Mouse (Mus musculus): ENCODE results near the gene Etnk2. TPM values are rescaled to one million over a fixed set of nuclear protein-coding genes. Genes with fewer than 3 reads are reported as not detected.

Etnk2 gene
- polyA plus RNA-seq, 1 experiment from 2014 or later, result 3.1 TPM

DNA sequence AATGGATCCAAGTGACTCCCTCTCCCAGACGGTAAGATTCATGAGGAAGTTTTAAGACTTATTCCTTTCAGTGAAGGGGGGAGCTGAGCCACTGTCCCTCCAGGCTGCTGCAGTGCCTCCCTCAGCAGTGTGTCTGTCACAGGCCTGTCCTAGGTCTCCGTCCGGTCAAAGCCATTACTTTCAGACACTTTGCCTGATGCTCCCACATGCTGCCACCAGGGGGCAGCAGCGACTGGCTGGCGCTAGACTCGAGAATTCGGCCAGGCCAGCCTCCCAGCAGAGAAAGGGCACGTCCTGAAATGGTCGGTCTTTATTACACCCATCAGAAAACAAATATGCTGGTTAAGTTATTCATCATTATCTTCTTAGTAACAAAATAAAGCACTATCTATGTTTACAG is 18.6 kb downstream of the Etnk2 start:
- Histone ChIP-seq H3K4me2 (replicated peaks; ENCODE audit: low read depth, low read length) (no peak overlapping the region), H3K36me3 (ENCODE audit: control insufficient read depth, insufficient read depth, low read length) (no peaks in the 10 kb centered on the region), H3K4me3 (ENCODE audit: low read depth, low read length) (no peak overlapping the region), H3K4me1 (replicated peaks; ENCODE audit: control insufficient read depth, insufficient read depth, low read length) (peaks cover 5% of the 10 kb centered on the region; the same call in 1 of the 2 replicates), H3K9me3 (ENCODE audit: control insufficient read depth, low read length) (no peaks in the 10 kb centered on the region), H3K27me3 (ENCODE audit: control insufficient read depth, insufficient read depth, low read length) (no peaks in the 10 kb centered on the region), H3K27ac (ENCODE audit: low read depth, low read length) (0 out of 2 replicates have a peak overlapping the region, but pooled peaks have one; percentile 25), H3K9ac (ENCODE audit: low read depth, low read length) (no peak overlapping the region)
- 8% methylated on average over 9 of the region's 9 CpGs for WGBS
- peak; percentile 31; the same call in 1 of the 2 replicates for ATAC-seq (ENCODE audit: low FRiP score)
- DNase-seq (ENCODE audit: low spot score), result peak; percentile 94

DNA sequence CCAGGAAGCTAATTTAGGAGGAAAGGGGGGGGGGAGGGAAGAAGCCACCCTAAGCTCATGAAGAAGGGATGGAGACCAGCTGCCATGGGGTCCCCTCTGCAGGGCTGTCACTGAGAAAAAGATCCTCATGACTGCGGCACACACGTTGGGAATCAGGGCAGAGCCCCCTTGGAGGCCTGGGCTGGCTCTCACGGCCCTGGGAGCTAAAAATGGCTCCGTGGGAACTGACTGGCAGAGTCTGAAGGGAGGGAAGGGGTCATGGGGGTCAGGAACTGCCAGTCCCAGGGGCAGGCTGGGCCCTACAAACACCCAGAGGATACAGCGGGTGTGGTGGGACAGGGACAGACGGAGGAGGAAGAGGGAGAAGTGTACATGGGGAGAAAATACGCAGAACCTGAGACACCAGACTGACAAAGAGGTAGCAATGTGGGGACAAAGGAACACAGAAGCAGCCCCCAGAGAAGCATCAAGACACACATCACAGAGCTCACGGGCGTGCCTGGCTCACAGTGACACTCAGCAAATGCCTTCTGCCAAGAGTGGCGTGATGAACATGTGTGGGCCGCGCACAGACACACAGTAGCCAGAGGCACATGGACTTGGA is 19.3 kb downstream of the Etnk2 start:
- ATAC-seq (ENCODE audit: low FRiP score), result 0 out of 2 replicates have a peak, but pooled peaks have one; percentile 20
- H3K4me3 ChIP-seq (ENCODE audit: low read depth, low read length), result no peak overlapping the region
- H3K4me2 ChIP-seq (replicated peaks; ENCODE audit: low read depth, low read length), result no peak overlapping the region
- no peaks in the 10 kb centered on the region for H3K9me3 ChIP-seq (ENCODE audit: control insufficient read depth, low read length)
- H3K9ac ChIP-seq (ENCODE audit: low read depth, low read length), result no peak overlapping the region
- peak overlapping the region; percentile 47 for H3K27ac ChIP-seq (ENCODE audit: low read depth, low read length)
- 47% methylated on average over 12 of the region's 12 CpGs for WGBS
- peaks cover 5% of the 10 kb centered on the region; the same call in 1 of the 2 replicates for H3K4me1 ChIP-seq (replicated peaks; ENCODE audit: control insufficient read depth, insufficient read depth, low read length)
- H3K36me3 ChIP-seq (ENCODE audit: control insufficient read depth, insufficient read depth, low read length), result no peaks in the 10 kb centered on the region
- DNase-seq (ENCODE audit: low spot score), result peak; percentile 45
- H3K27me3 ChIP-seq (ENCODE audit: control insufficient read depth, insufficient read depth, low read length), result no peaks in the 10 kb centered on the region

DNA sequence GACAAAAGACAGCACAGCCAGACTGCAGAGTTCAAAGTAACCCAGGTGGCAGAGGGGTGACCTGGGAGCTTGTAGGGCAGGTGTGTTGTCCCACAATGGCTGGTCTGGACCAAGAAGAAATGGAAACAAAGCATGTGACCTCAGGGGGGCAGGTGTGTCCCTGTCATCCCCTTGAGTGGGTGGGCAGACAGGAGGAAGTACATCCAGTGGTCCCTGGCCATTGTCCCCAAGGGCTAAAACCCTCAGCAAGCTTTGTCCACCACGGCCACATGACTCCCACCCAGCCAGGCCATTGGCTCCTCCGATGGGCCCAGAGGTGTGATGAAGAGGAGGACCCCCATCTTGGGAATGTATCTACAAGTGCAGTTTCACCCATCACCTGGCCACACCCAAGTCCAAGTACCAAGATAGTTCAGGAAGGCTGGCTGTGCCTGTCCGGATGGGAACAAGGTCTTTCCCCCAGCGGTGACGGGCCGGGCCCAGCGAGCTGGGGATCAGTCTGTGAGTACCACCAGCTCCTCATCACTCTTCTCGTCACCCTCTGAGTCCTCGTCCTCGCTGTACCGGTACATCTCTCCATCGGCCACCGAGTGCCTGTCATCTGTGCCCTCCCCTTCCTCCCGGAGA is 19.9 kb downstream of the Etnk2 start:
- Histone ChIP-seq H3K4me2 (replicated peaks; ENCODE audit: low read depth, low read length) (no peak overlapping the region), H3K27me3 (ENCODE audit: control insufficient read depth, insufficient read depth, low read length) (no peaks in the 10 kb centered on the region), H3K27ac (ENCODE audit: low read depth, low read length) (peak overlapping the region; percentile 47), H3K9me3 (ENCODE audit: control insufficient read depth, low read length) (no peaks in the 10 kb centered on the region), H3K36me3 (ENCODE audit: control insufficient read depth, insufficient read depth, low read length) (no peaks in the 10 kb centered on the region), H3K4me3 (ENCODE audit: low read depth, low read length) (no peak overlapping the region), H3K9ac (ENCODE audit: low read depth, low read length) (no peak overlapping the region), H3K4me1 (replicated peaks; ENCODE audit: control insufficient read depth, insufficient read depth, low read length) (peaks cover 5% of the 10 kb centered on the region; the same call in 1 of the 2 replicates)
- ATAC-seq (ENCODE audit: low FRiP score), result no peak
- 91% methylated on average over 14 of the region's 14 CpGs for WGBS
- no peak for DNase-seq (ENCODE audit: low spot score)

DNA sequence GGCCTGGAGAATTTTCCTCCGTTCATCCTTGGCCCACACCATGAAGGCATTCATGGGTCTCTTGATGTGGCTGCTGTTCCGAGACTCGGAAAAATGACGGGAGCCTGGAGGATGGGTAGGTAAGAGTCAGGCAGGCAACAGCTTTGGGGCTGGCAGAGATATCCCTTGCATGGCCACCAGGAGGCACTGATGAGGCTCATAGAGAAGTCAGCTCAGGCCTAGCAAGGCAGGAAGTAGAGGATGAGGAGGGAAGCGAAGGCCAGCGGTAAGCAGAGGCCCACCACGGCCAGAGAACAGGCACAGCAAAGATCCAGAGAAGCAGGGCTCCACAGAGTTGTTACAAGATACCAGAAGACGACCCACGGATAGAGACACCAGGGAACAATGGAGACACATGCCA is 22.1 kb downstream of the Etnk2 start:
- peak; percentile 43 for ATAC-seq (ENCODE audit: low FRiP score)
- Histone ChIP-seq H3K4me3 (ENCODE audit: low read depth, low read length) (no peak overlapping the region), H3K36me3 (ENCODE audit: control insufficient read depth, insufficient read depth, low read length) (peaks cover 2% of the 10 kb centered on the region; the same call in 1 of the 2 replicates), H3K9me3 (ENCODE audit: control insufficient read depth, low read length) (no peaks in the 10 kb centered on the region), H3K4me1 (replicated peaks; ENCODE audit: control insufficient read depth, insufficient read depth, low read length) (peaks cover 5% of the 10 kb centered on the region; the same call in 1 of the 2 replicates), H3K27ac (ENCODE audit: low read depth, low read length) (peak overlapping the region; percentile 31; the same call in 1 of the 2 replicates), H3K9ac (ENCODE audit: low read depth, low read length) (peak overlapping the region; percentile 50; the same call in 1 of the 2 replicates), H3K27me3 (ENCODE audit: control insufficient read depth, insufficient read depth, low read length) (no peaks in the 10 kb centered on the region), H3K4me2 (replicated peaks; ENCODE audit: low read depth, low read length) (peak overlapping the region; percentile 2; the same call in 1 of the 2 replicates)
- WGBS, result 42% methylated on average over 9 of the region's 9 CpGs
- peak; percentile 90 for DNase-seq (ENCODE audit: low spot score)

DNA sequence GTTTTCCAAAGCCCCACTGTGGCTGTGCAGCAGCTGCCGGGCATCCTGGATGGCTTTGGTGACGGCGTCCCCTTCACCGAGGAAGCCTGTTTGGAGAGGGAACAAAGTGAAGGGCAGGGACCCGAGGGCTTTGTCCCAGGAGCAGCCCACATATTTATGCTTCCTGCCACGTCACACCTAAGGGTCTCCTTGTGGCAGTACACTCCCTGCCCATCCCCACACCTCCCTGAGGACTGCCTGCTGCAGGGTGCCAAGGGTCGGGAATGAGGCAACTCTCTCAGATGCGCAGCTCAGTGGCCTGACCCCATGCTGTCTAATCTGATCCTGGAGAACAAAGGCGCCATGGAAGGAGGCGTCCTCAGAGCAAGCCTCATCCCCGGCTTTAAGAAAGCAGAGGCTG is 22.8 kb downstream of the Etnk2 start:
- 35% methylated on average over 11 of the region's 11 CpGs for WGBS
- DNase-seq (ENCODE audit: low spot score) (no peak), ATAC-seq (ENCODE audit: low FRiP score) (no peak)
- Histone ChIP-seq H3K27ac (ENCODE audit: low read depth, low read length) (peak overlapping the region; percentile 31; the same call in 1 of the 2 replicates), H3K4me1 (replicated peaks; ENCODE audit: control insufficient read depth, insufficient read depth, low read length) (peaks cover 5% of the 10 kb centered on the region; the same call in 1 of the 2 replicates), H3K4me2 (replicated peaks; ENCODE audit: low read depth, low read length) (no peak overlapping the region; the same call in 1 of the 2 replicates), H3K9ac (ENCODE audit: low read depth, low read length) (peak overlapping the region; percentile 50; the same call in 1 of the 2 replicates), H3K4me3 (ENCODE audit: low read depth, low read length) (no peak overlapping the region), H3K36me3 (ENCODE audit: control insufficient read depth, insufficient read depth, low read length) (peaks cover 2% of the 10 kb centered on the region; the same call in 1 of the 2 replicates), H3K27me3 (ENCODE audit: control insufficient read depth, insufficient read depth, low read length) (no peaks in the 10 kb centered on the region), H3K9me3 (ENCODE audit: control insufficient read depth, low read length) (no peaks in the 10 kb centered on the region)

DNA sequence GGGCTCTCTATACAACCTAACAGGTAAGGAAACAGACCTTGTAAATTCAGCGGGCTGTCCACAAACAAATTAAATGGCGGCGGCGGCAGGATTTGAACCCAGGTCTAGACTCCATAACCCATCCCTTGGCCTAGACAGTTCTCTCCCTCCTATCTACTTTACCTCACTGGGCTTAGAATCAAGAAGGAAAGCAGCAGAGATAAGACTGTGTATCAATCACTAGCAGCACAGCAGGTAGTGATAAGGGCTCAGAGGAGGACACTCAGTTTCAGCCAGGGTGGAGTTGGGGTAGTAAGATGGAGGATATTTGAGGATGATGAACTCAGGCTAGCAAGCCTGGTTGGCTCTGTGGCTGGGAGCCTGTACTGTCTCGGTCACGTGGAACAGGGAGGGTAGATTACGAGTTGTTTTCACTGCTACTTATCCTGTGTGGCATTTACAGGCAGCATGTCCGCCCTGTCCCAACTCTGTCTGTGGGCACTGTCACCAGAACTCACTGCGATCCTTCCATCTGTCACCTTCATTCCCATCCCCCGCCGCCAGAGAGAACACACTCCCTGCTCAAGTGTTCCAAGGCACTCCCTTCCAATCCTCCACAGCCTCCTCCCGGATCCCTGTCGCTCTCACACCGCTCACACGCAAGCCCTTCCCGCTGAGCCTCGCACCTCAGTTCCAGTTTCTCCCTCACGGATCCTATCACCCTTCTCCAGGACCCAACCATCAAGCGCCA is 24.3 kb downstream of the Etnk2 start:
- no peak for DNase-seq (ENCODE audit: low spot score)
- Histone ChIP-seq H3K4me1 (replicated peaks; ENCODE audit: control insufficient read depth, insufficient read depth, low read length) (peaks cover 3% of the 10 kb centered on the region; the same call in 1 of the 2 replicates), H3K36me3 (ENCODE audit: control insufficient read depth, insufficient read depth, low read length) (peaks cover 7% of the 10 kb centered on the region; the same call in 1 of the 2 replicates), H3K4me3 (ENCODE audit: low read depth, low read length) (no peak overlapping the region), H3K9me3 (ENCODE audit: control insufficient read depth, low read length) (no peaks in the 10 kb centered on the region), H3K27me3 (ENCODE audit: control insufficient read depth, insufficient read depth, low read length) (no peaks in the 10 kb centered on the region), H3K9ac (ENCODE audit: low read depth, low read length) (no peak overlapping the region), H3K4me2 (replicated peaks; ENCODE audit: low read depth, low read length) (no peak overlapping the region), H3K27ac (ENCODE audit: low read depth, low read length) (no peak overlapping the region)
- 71% methylated on average over 19 of the region's 19 CpGs for WGBS
- no peak for ATAC-seq (ENCODE audit: low FRiP score)

DNA sequence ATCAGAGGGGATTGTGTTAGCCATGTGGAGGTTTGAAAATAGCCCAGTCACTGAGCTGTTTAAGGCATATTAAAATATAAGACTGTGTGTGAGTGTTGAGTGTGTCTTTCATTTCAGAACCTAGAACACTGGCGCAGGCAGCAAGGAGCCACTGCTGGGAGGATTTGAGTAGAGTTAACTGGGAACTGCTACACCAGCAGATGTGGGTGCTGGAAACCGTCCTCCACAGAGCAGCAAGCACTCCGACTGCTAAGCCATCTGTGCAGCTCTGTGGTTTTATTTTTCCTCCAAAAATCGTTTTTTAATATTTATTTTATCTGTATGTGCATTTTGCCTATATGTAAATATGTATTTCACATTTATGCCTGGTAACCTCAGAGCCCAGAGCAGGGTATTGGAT is 31.3 kb downstream of the Etnk2 start:
- Histone ChIP-seq H3K36me3 (ENCODE audit: control insufficient read depth, insufficient read depth, low read length) (peaks cover 7% of the 10 kb centered on the region; the same call in 1 of the 2 replicates), H3K9me3 (ENCODE audit: control insufficient read depth, low read length) (no peaks in the 10 kb centered on the region), H3K27me3 (ENCODE audit: control insufficient read depth, insufficient read depth, low read length) (no peaks in the 10 kb centered on the region), H3K9ac (ENCODE audit: low read depth, low read length) (no peak overlapping the region), H3K27ac (ENCODE audit: low read depth, low read length) (no peak overlapping the region), H3K4me1 (replicated peaks; ENCODE audit: control insufficient read depth, insufficient read depth, low read length) (peaks cover 12% of the 10 kb centered on the region), H3K4me3 (ENCODE audit: low read depth, low read length) (no peak overlapping the region), H3K4me2 (replicated peaks; ENCODE audit: low read depth, low read length) (no peak overlapping the region)
- ATAC-seq (ENCODE audit: low FRiP score) (no peak), DNase-seq (ENCODE audit: low spot score) (no peak)
- 77% methylated on average over 4 of the region's 4 CpGs for WGBS

DNA sequence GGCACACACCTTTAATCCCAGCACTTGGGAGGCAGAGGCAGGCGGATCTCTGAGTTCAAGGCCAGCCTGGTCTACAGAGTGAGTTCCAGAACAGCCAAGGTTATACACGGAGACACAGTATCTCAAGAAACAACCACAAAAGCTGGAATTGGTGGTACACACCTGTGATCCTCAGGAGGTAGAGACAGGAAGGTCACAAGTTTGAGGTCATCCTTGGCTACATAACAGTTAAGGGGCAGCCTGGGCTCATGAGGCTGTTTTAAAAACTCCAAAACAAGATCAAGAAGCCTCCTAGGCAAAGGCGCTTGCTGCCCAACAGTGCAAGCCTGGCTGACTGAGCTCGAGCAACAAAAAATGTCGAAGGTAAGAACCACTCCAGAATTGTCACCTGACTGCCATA is 33.3 kb downstream of the Etnk2 start:
- Histone ChIP-seq H3K36me3 (ENCODE audit: control insufficient read depth, insufficient read depth, low read length) (0 out of 2 replicates have a peak, but pooled peaks cover 7% of the 10 kb centered on the region), H3K9ac (ENCODE audit: low read depth, low read length) (peak overlapping the region; percentile 50; the same call in 1 of the 2 replicates), H3K4me2 (replicated peaks; ENCODE audit: low read depth, low read length) (no peak overlapping the region), H3K27ac (ENCODE audit: low read depth, low read length) (0 out of 2 replicates have a peak overlapping the region, but pooled peaks have one; percentile 96), H3K9me3 (ENCODE audit: control insufficient read depth, low read length) (no peaks in the 10 kb centered on the region), H3K4me1 (replicated peaks; ENCODE audit: control insufficient read depth, insufficient read depth, low read length) (peaks cover 12% of the 10 kb centered on the region), H3K4me3 (ENCODE audit: low read depth, low read length) (no peak overlapping the region), H3K27me3 (ENCODE audit: control insufficient read depth, insufficient read depth, low read length) (no peaks in the 10 kb centered on the region)
- whole genome bisulfite sequencing, result 89% methylated on average over 5 of the region's 5 CpGs
- no peak for DNase-seq (ENCODE audit: low spot score)
- ATAC-seq (ENCODE audit: low FRiP score), result no peak
